Mouse (Mus musculus): ENCODE results near the gene Porcn. TPM values are rescaled to one million over a fixed set of nuclear protein-coding genes. Genes with fewer than 3 reads are reported as not detected.

The Porcn gene
- total RNA-seq, 2 experiments from 2014 or later, result 99.1 to 103 TPM

Other genes with a start within 250 kb of the Porcn start
- not detected for gene Gata1, start 228.5 kb downstream of the Porcn start, total RNA-seq (2021)
- under 1 TPM in 1 of 2 experiments, not detected in 1; 0.81 TPM for gene Glod5, start 188.0 kb downstream of the Porcn start, total RNA-seq (2021)
- gene Suv39h1, start 131.8 kb downstream of the Porcn start, total RNA-seq (2021), result 10 to 100 TPM; 19.1 to 19.8 TPM
- 1 to 10 TPM in 1 of 2 experiments, under 1 TPM in 1; 0.81 to 1.2 TPM for gene Was, start 116.0 kb downstream of the Porcn start, total RNA-seq (2021)
- 100 to 1,000 TPM; 215 to 227 TPM for gene Wdr13, start 73.6 kb downstream of the Porcn start, total RNA-seq (2021)
- gene Rbm3, start 60.6 kb downstream of the Porcn start, total RNA-seq (2021), result 100 to 1,000 TPM in 1 of 2 experiments, 10 to 100 TPM in 1; 83.4 to 113 TPM
- 10 to 100 TPM; 13.3 to 14.9 TPM for gene Tbc1d25, start 30.3 kb downstream of the Porcn start, total RNA-seq (2021)
- 10 to 100 TPM; 30.1 to 31.3 TPM for gene Ebp, start 13.0 kb downstream of the Porcn start, total RNA-seq (2021)
- gene Ftsj1, start 45.9 kb upstream of the Porcn start, total RNA-seq (2021), result 10 to 100 TPM; 25.1 to 26.6 TPM
- gene Slc38a5, start 64.6 kb upstream of the Porcn start, total RNA-seq (2021), result 1 to 10 TPM; 7.7 to 9.6 TPM
- gene Ssxb10, start 120.9 kb upstream of the Porcn start, total RNA-seq (2021), result not detected
- not detected for gene Ssxb9, start 160.5 kb upstream of the Porcn start, total RNA-seq (2021)
- not detected for gene Ssxb1, start 206.8 kb upstream of the Porcn start, total RNA-seq (2021)